In genomic region chr15:97581724-97582154, GRCm38 (mm10) we compare ENCODE assay signal across 7 mouse cellular contexts.
DNase-seq lines count a peak whose midpoint lies in the region; TF ChIP-seq lines count a peak whose summit lies in the region.

No protein-coding gene starts in this region.

- H3K27ac ChIP-seq in left cerebral cortex, adult 2 months = no peak overlapping the region

- DNase-seq in R1 (ENCODE audit: low read depth, low spot score) = peak; percentile 96
- DNase-seq in c-Kit-positive CD71-positive TER-119-positive erythroid progenitor cells, embryonic 14.5 days (ENCODE audit: low spot score) = peak; percentile 74
- DNase-seq in frontal cortex, postnatal 14 days (ENCODE audit: low spot score in 2 of 2) = peak; percentile 30 to 61
- peak; percentile 88 for DNase-seq in induced T-regulatory cell, adult 2 months (ENCODE audit: low read depth)
- peak; percentile 68 to 73 for DNase-seq in left cerebral cortex, adult 2 months (ENCODE audit: extremely low spot score in 1 of 2, low spot score in 2 of 2)
- peak; percentile 90 to 93 for DNase-seq in lung, postnatal 4 days
- peak; percentile 77 for DNase-seq in skeletal muscle tissue, adult 2 months (ENCODE audit: low read depth, low spot score)

- peak; percentile 87 for TF ChIP-seq CTCF in left cerebral cortex, adult 2 months (IDR thresholded peaks at IDR 0.05)

- intact Hi-C loops in left cerebral cortex, adult 2 months (cut with DNase I) = loop anchor here (2.0 kb wide), 1 partner anchor 387 kb away; no protein-coding TSS in a partner anchor

- H3K4me3 ChIP-seq in left cerebral cortex, adult 2 months = no peak overlapping the region

Comparison
In these comparisons a context has a peak if more than half of its experiments do, and no peak if none do; other contexts are left out.
1. DNase-seq: peak in every context shown above with its lines; median percentile 96 in R1; 92 in lung, postnatal 4 days; 88 in induced T-regulatory cell, adult 2 months; 77 in skeletal muscle tissue, adult 2 months; 74 in c-Kit-positive CD71-positive TER-119-positive erythroid progenitor cells, embryonic 14.5 days; 70 in left cerebral cortex, adult 2 months; 46 in frontal cortex, postnatal 14 days.